ENCODE assay signal across 1 mouse cellular context in genomic region chr13:55105045-55105952, GRCm38 (mm10).
A peak's percentile ranks its signal among the peaks of the same experiment; 100 is the strongest.
TF ChIP-seq lines count a peak whose summit lies in the region.

Zfp346 (plus strand) TSS chr13:55105311.

TF ChIP-seq in CH12.LX, 34 proteins besides CTCF, POLR2A, EP300 and RAD21 (continued from another document):
- TF ChIP-seq MAFK (IDR thresholded peaks at IDR 0.05; ENCODE audit: insufficient replicate concordance, low read length) (no peak), MAZ (IDR thresholded peaks at IDR 0.05; ENCODE audit: low read depth, low read length) (no peak), E2F4 (IDR thresholded peaks at IDR 0.05; ENCODE audit: insufficient replicate concordance, low read depth, low read length) (no peak), BHLHE40 (IDR thresholded peaks at IDR 0.05; ENCODE audit: low read depth, low read length) (no peak), ZNF384 (IDR thresholded peaks at IDR 0.05; ENCODE audit: low read depth, low read length) (peak; percentile 50; the same call in 1 of the 2 replicates), HCFC1 (IDR thresholded peaks at IDR 0.05; ENCODE audit: low read depth, low read length) (peak; percentile 69), ZC3H11A (IDR thresholded peaks at IDR 0.05; ENCODE audit: low read depth, low read length) (no peak), ZMIZ1 (IDR thresholded peaks at IDR 0.05; ENCODE audit: low read depth, low read length) (peak; percentile 85), POLR2AphosphoS2 (IDR thresholded peaks at IDR 0.05; ENCODE audit: low read depth, low read length) (peak; percentile 80), MYC (IDR thresholded peaks at IDR 0.05; ENCODE audit: low read depth, low read length) (no peak)
